Mouse (Mus musculus) lung, adult 10 weeks (tissue): ENCODE measurements around the gene Pecam1. TPM values are rescaled to one million over a fixed set of nuclear protein-coding genes. Genes with fewer than 3 reads are reported as not detected.

ENCODE experiments used
- polyA plus RNA-seq: library from polyadenylated mRNA; stranded (reverse); fragments of 350-450 nt; fragmentation: Illumina TruSeq; extraction: RNeasy Lipid Tissue Mini Kit (QIAGEN cat#74804); gene quantifications from one replicate; pipeline ENCODE4 v1.2.3, GENCODE M21; 2014; ENCODE audit warnings: low read depth, low replicate concordance; ENCODE audit not compliant: insufficient read depth

Pecam1 gene
- 235 TPM for polyA plus RNA-seq

GRCm38 (mm10) chr11:106750121-106750751 is at the start of gene Pecam1:
Gene Pecam1 (minus strand): TSS chr11:106750628.

GRCm38 (mm10) chr11:106788775-106789459 is 38.5 kb upstream of the Pecam1 start, which contains the start of the genes Ddx5 and Cep95:
Gene Ddx5 (minus strand): TSS chr11:106789185.
Gene Cep95 (plus strand): TSS chr11:106789252.

GRCm38 (mm10) chr11:106779388-106780088 is 29.1 kb upstream of the Pecam1 start, which contains the start of gene Polg2:
Gene Polg2 (minus strand): TSS chr11:106779537.

GRCm38 (mm10) chr11:106751039-106752018 is 901 bp upstream of the Pecam1 start, which contains the start of gene Milr1:
Gene Milr1 (plus strand): TSS chr11:106751226.

GRCm38 (mm10) chr11:106612961-106613637 is 137.3 kb downstream of the Pecam1 start, which contains the start of gene Tex2:
Gene Tex2 (minus strand): TSS chr11:106613423.

Other genes with a start within 250 kb of the Pecam1 start
- 13.2 TPM for gene Tex2, start 137.2 kb downstream of the Pecam1 start, polyA plus RNA-seq
- gene Milr1, start 598 bp upstream of the Pecam1 start, polyA plus RNA-seq: 5.0 TPM
- gene Polg2, start 28.9 kb upstream of the Pecam1 start, polyA plus RNA-seq: 5.9 TPM
- gene Ddx5, start 38.6 kb upstream of the Pecam1 start, polyA plus RNA-seq: 362 TPM
- gene Cep95, start 38.6 kb upstream of the Pecam1 start, polyA plus RNA-seq: 4.7 TPM
- 30.8 TPM for gene Smurf2, start 170.1 kb upstream of the Pecam1 start, polyA plus RNA-seq
- 32.5 TPM for gene Kpna2, start 248.9 kb upstream of the Pecam1 start, polyA plus RNA-seq